Mouse (Mus musculus) ES-Bruce4 (cell line): ENCODE results near the gene Smim1. TPM values are rescaled to one million over a fixed set of nuclear protein-coding genes. Genes with fewer than 3 reads are reported as not detected.

Source experiments
- H3K27ac ChIP-seq: 2 replicates; pipeline ENCODE4 v1.5.1; 2012; ENCODE audit warnings: low read length, inconsistent platforms; ENCODE audit not compliant: insufficient read depth
- H3K27me3 ChIP-seq: 2 replicates; pipeline ENCODE4 v1.6.1; 2012; ENCODE audit warnings: mild to moderate bottlenecking, low read length, inconsistent platforms; ENCODE audit not compliant: control insufficient read depth, poor library complexity, insufficient read depth, severe bottlenecking
- H3K36me3 ChIP-seq: 2 replicates; pipeline ENCODE4 v1.6.1; 2012; ENCODE audit warnings: inconsistent platforms, mild to moderate bottlenecking, low read length, moderate library complexity; ENCODE audit not compliant: control insufficient read depth, poor library complexity, insufficient read depth, severe bottlenecking
- H3K4me1 ChIP-seq: one replicate; pipeline ENCODE4 v1.8.1; 2011; ENCODE audit warnings: low read length; ENCODE audit not compliant: control insufficient read depth, insufficient read depth
- H3K4me3 ChIP-seq: 2 replicates; pipeline ENCODE4 v1.5.1; 2011; ENCODE audit warnings: low read depth, mild to moderate bottlenecking, low read length
- H3K9ac ChIP-seq: 2 replicates; pipeline ENCODE4 v1.6.1; 2012; ENCODE audit warnings: low read depth, mild to moderate bottlenecking, inconsistent platforms; ENCODE audit not compliant: poor library complexity, severe bottlenecking
- H3K9me3 ChIP-seq: replicated peaks from 2 replicates; pipeline ENCODE4 v1.6.1; 2012; ENCODE audit warnings: mild to moderate bottlenecking, low read length, inconsistent platforms; ENCODE audit not compliant: control insufficient read depth, poor library complexity, insufficient read depth, severe bottlenecking
- CTCF ChIP-seq: IDR thresholded peaks from one replicate; pipeline ENCODE4 v1.8.1; 2011; ENCODE audit warnings: low read depth, low read length
- EP300 ChIP-seq: IDR thresholded peaks from 2 replicates; pipeline ENCODE4 v1.6.1; 2011; ENCODE audit warnings: low read depth, low read length; ENCODE audit not compliant: insufficient read depth
- POLR2A ChIP-seq: IDR thresholded peaks from one replicate; pipeline ENCODE4 v1.8.1; 2011; ENCODE audit warnings: low read length; ENCODE audit not compliant: insufficient read depth
- polyA plus RNA-seq: library from polyadenylated mRNA; stranded (reverse); fragments of >200 nt; gene quantifications from 2 replicates; pipeline ENCODE4 v1.2.4, GENCODE M21; 2011; ENCODE audit warnings: low read depth; ENCODE audit not compliant: missing spikeins, insufficient read depth, insufficient read length

Smim1 gene
- polyA plus RNA-seq: 12.1 and 15.8 TPM in 2 replicates

GRCm38 (mm10) chr4:154025641-154026440, at the start of gene Smim1:
Smim1 (minus strand) TSS chr4:154026230.
- Histone ChIP-seq H3K4me1 (no peaks in the 10 kb centered on the region), H3K9me3 (no peaks in the 10 kb centered on the region), H3K36me3 (no peaks in the 10 kb centered on the region), H3K9ac (peak within 1 kb of the TSS; percentile 14; the same call in 1 of the 2 replicates), H3K27me3 (no peaks in the 10 kb centered on the region), H3K27ac (no peak within 1 kb of the TSS), H3K4me3 (peak within 1 kb of the TSS; percentile 56)
- TF ChIP-seq CTCF (peak; percentile 76), EP300 (no peak)

GRCm38 (mm10) chr4:154071941-154072340, 45.9 kb upstream of the Smim1 start:
- H3K4me3 ChIP-seq: no peak overlapping the region

GRCm38 (mm10) chr4:154071521-154071920, 45.5 kb upstream of the Smim1 start:
- TF ChIP-seq CTCF: no peak
- TF ChIP-seq EP300: no peak
- no peak for TF ChIP-seq POLR2A
- H3K9me3 ChIP-seq: no peaks in the 10 kb centered on the region
- H3K4me3 ChIP-seq: peak overlapping the region; percentile 40; the same call in 1 of the 2 replicates
- H3K27me3 ChIP-seq: peaks cover 1% of the 10 kb centered on the region; the same call in 1 of the 2 replicates
- H3K4me1 ChIP-seq: no peaks in the 10 kb centered on the region
- H3K27ac ChIP-seq: no peak overlapping the region
- H3K9ac ChIP-seq: no peak overlapping the region
- H3K36me3 ChIP-seq: no peaks in the 10 kb centered on the region

More at GRCm38 (mm10) chr4:154071941-154072340, 45.9 kb upstream of the Smim1 start:
- Histone ChIP-seq H3K27me3 (peaks cover 1% of the 10 kb centered on the region; the same call in 1 of the 2 replicates), H3K27ac (no peak overlapping the region), H3K4me1 (no peaks in the 10 kb centered on the region), H3K36me3 (no peaks in the 10 kb centered on the region), H3K9me3 (no peaks in the 10 kb centered on the region), H3K9ac (no peak overlapping the region)
- no peak for TF ChIP-seq CTCF
- TF ChIP-seq POLR2A: no peak
- TF ChIP-seq EP300: no peak

DNA sequence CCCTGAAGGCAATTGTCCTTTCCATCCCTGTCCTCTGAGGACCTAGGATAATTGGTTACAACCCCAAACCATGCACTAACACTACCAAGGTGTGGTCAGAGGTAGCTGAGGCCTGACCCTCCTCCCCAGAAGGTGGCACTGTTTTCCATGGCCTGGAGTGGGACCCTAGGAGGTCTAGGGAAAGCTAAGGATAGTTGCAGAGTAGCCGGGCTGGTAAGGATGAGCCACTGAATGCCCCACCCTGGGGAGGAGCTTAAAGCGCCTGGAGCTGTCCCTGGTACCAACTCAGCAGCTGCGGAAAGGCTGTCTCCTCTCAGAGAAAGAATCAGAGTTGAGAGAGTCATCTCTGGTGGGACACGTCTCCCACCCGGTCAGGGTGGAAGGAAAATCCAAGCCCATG, 44.9 kb upstream of the Smim1 start:
- H3K27ac ChIP-seq: no peak overlapping the region
- TF ChIP-seq POLR2A (no peak), CTCF (peak; percentile 81), EP300 (peak; percentile 18; the same call in 1 of the 2 replicates)
- no peaks in the 10 kb centered on the region for H3K36me3 ChIP-seq
- no peaks in the 10 kb centered on the region for H3K4me1 ChIP-seq
- peaks cover 1% of the 10 kb centered on the region; the same call in 1 of the 2 replicates for H3K27me3 ChIP-seq
- no peaks in the 10 kb centered on the region for H3K9me3 ChIP-seq
- H3K4me3 ChIP-seq: no peak overlapping the region
- no peak overlapping the region for H3K9ac ChIP-seq

- TF ChIP-seq CTCF (peak; percentile 59), EP300 (no peak), POLR2A (no peak)
- no peaks in the 10 kb centered on the region for H3K36me3 ChIP-seq
Measured at GRCm38 (mm10) chr4:154064827-154065773, 39.1 kb upstream of the Smim1 start.

GRCm38 (mm10) chr4:154057696-154058095, 31.7 kb upstream of the Smim1 start:
- Histone ChIP-seq H3K9ac (no peak overlapping the region), H3K9me3 (no peaks in the 10 kb centered on the region), H3K36me3 (no peaks in the 10 kb centered on the region), H3K4me1 (no peaks in the 10 kb centered on the region), H3K27me3 (no peaks in the 10 kb centered on the region), H3K27ac (no peak overlapping the region), H3K4me3 (no peak overlapping the region)
- no peak for TF ChIP-seq CTCF
- TF ChIP-seq POLR2A: no peak
- no peak for TF ChIP-seq EP300

More at GRCm38 (mm10) chr4:154064827-154065773, 39.1 kb upstream of the Smim1 start:
- Histone ChIP-seq H3K4me1 (no peaks in the 10 kb centered on the region), H3K4me3 (no peak overlapping the region), H3K27me3 (no peaks in the 10 kb centered on the region), H3K9ac (no peak overlapping the region), H3K9me3 (no peaks in the 10 kb centered on the region), H3K27ac (no peak overlapping the region)
